Mouse (Mus musculus): Measurements from ENCODE around the gene Slc27a4.

Slc27a4 gene

GRCm38 (mm10) chr2:29856451-29857260, 54.2 kb downstream of the Slc27a4 start:
- no peak for DNase-seq (ENCODE audit: low spot score)

- no peak for DNase-seq (ENCODE audit: low spot score)
Measured at GRCm38 (mm10) chr2:29857341-29857740, 54.9 kb downstream of the Slc27a4 start.

- DNase-seq (ENCODE audit: low spot score), result no peak
Measured at GRCm38 (mm10) chr2:29857967-29858366, 55.5 kb downstream of the Slc27a4 start.

GRCm38 (mm10) chr2:29858748-29859473, 56.5 kb downstream of the Slc27a4 start:
- peak; percentile 39 for DNase-seq (ENCODE audit: low spot score)

- DNase-seq (ENCODE audit: low spot score), result no peak
Measured at GRCm38 (mm10) chr2:29865125-29865524, 62.7 kb downstream of the Slc27a4 start.

Measured in lung, postnatal 25 days (tissue).